Mouse (Mus musculus): ENCODE data around the gene Lsm4. TPM values are rescaled to one million over a fixed set of nuclear protein-coding genes. Genes with fewer than 3 reads are reported as not detected.

Lsm4 gene
- polyA plus RNA-seq, 1 experiment from 2014 or later, result 256 TPM

- H3K27me3 ChIP-seq, result peaks cover 35% of the 10 kb centered on the region
- no peaks in the 10 kb centered on the region for H3K36me3 ChIP-seq
- H3K9me3 ChIP-seq (replicated peaks), result no peaks in the 10 kb centered on the region
- no peak overlapping the region for H3K4me2 ChIP-seq
- no peaks in the 10 kb centered on the region for H3K4me1 ChIP-seq (replicated peaks)
- H3K4me3 ChIP-seq, result no peak overlapping the region
- WGBS, result 78% methylated on average over 40 of the region's 40 CpGs
- no peak for ATAC-seq (replicated peaks; ENCODE audit: insufficient number of reproducible peaks, insufficient read depth, low FRiP score, low read depth)
- H3K9ac ChIP-seq, result no peak overlapping the region
- no peak overlapping the region for H3K27ac ChIP-seq
Observed at GRCm38 (mm10) chr8:70716521-70717400, 43.7 kb downstream of the Lsm4 start.

- Histone ChIP-seq H3K36me3 (no peaks in the 10 kb centered on the region), H3K4me3 (no peak within 1 kb of the TSS), H3K27me3 (peaks cover 35% of the 10 kb centered on the region), H3K4me2 (no peak within 1 kb of the TSS), H3K27ac (no peak within 1 kb of the TSS), H3K9me3 (replicated peaks) (no peaks in the 10 kb centered on the region), H3K4me1 (replicated peaks) (no peaks in the 10 kb centered on the region), H3K9ac (no peak within 1 kb of the TSS)
- WGBS, result 3% methylated on average over 19 of the region's 19 CpGs
- ATAC-seq (replicated peaks; ENCODE audit: insufficient number of reproducible peaks, insufficient read depth, low FRiP score, low read depth), result no peak
Observed at GRCm38 (mm10) chr8:70718297-70718696, 45.2 kb downstream of the Lsm4 start, which contains the start of gene Gm3336. TSS of gene Gm3336 (plus strand) at chr8:70718543.

- WGBS, result 50% methylated on average over 9 of the region's 9 CpGs
- ATAC-seq (replicated peaks; ENCODE audit: insufficient number of reproducible peaks, insufficient read depth, low FRiP score, low read depth), result no peak
- Histone ChIP-seq H3K4me3 (no peak overlapping the region), H3K27ac (no peak overlapping the region), H3K36me3 (no peaks in the 10 kb centered on the region), H3K4me1 (replicated peaks) (no peaks in the 10 kb centered on the region), H3K9ac (no peak overlapping the region), H3K4me2 (no peak overlapping the region), H3K27me3 (peaks cover 36% of the 10 kb centered on the region), H3K9me3 (replicated peaks) (no peaks in the 10 kb centered on the region)
Observed at GRCm38 (mm10) chr8:70719796-70720270, 46.8 kb downstream of the Lsm4 start.

- Histone ChIP-seq H3K9ac (no peak overlapping the region), H3K4me3 (no peak overlapping the region), H3K27me3 (peaks cover 40% of the 10 kb centered on the region), H3K36me3 (no peaks in the 10 kb centered on the region), H3K27ac (no peak overlapping the region), H3K4me2 (no peak overlapping the region), H3K4me1 (replicated peaks) (no peaks in the 10 kb centered on the region), H3K9me3 (replicated peaks) (no peaks in the 10 kb centered on the region)
- no peak for ATAC-seq (replicated peaks; ENCODE audit: insufficient number of reproducible peaks, insufficient read depth, low FRiP score, low read depth)
- 2% methylated on average over 3 of the region's 3 CpGs for WGBS
Observed at GRCm38 (mm10) chr8:70720739-70721138, 47.7 kb downstream of the Lsm4 start.

GRCm38 (mm10) chr8:70721601-70722000 lies 48.6 kb downstream of the Lsm4 start:
- Histone ChIP-seq H3K27ac (no peak overlapping the region), H3K36me3 (no peaks in the 10 kb centered on the region), H3K4me1 (replicated peaks) (no peaks in the 10 kb centered on the region), H3K4me3 (no peak overlapping the region), H3K9me3 (replicated peaks) (no peaks in the 10 kb centered on the region), H3K4me2 (no peak overlapping the region), H3K27me3 (peaks cover 46% of the 10 kb centered on the region), H3K9ac (no peak overlapping the region)
- 77% methylated on average over 8 of the region's 8 CpGs for WGBS
- no peak for ATAC-seq (replicated peaks; ENCODE audit: insufficient number of reproducible peaks, insufficient read depth, low FRiP score, low read depth)

GRCm38 (mm10) chr8:70723486-70724210 lies 50.6 kb downstream of the Lsm4 start, which contains the start of gene Pde4c:
TSS of gene Pde4c (plus strand) at chr8:70723720.
- H3K4me3 ChIP-seq, result no peak within 1 kb of the TSS
- H3K4me1 ChIP-seq (replicated peaks), result no peaks in the 10 kb centered on the region
- WGBS, result 47% methylated on average over 7 of the region's 7 CpGs
- H3K4me2 ChIP-seq, result no peak within 1 kb of the TSS
- no peak within 1 kb of the TSS for H3K27ac ChIP-seq
- no peak for ATAC-seq (replicated peaks; ENCODE audit: insufficient number of reproducible peaks, insufficient read depth, low FRiP score, low read depth)
- H3K9ac ChIP-seq, result no peak within 1 kb of the TSS
- H3K27me3 ChIP-seq, result peaks cover 45% of the 10 kb centered on the region
- no peaks in the 10 kb centered on the region for H3K9me3 ChIP-seq (replicated peaks)
- no peaks in the 10 kb centered on the region for H3K36me3 ChIP-seq

GRCm38 (mm10) chr8:70724216-70724615 lies 51.2 kb downstream of the Lsm4 start:
- no peak overlapping the region for H3K4me2 ChIP-seq
- H3K27ac ChIP-seq, result no peak overlapping the region
- no peaks in the 10 kb centered on the region for H3K9me3 ChIP-seq (replicated peaks)
- peaks cover 51% of the 10 kb centered on the region for H3K27me3 ChIP-seq
- no peaks in the 10 kb centered on the region for H3K36me3 ChIP-seq
- 73% methylated on average over 12 of the region's 12 CpGs for WGBS
- no peak overlapping the region for H3K4me3 ChIP-seq
- H3K9ac ChIP-seq, result no peak overlapping the region
- no peaks in the 10 kb centered on the region for H3K4me1 ChIP-seq (replicated peaks)
- no peak for ATAC-seq (replicated peaks; ENCODE audit: insufficient number of reproducible peaks, insufficient read depth, low FRiP score, low read depth)

GRCm38 (mm10) chr8:70725792-70726447 lies 52.9 kb downstream of the Lsm4 start:
- 21% methylated on average over 14 of the region's 14 CpGs for WGBS

GRCm38 (mm10) chr8:70726721-70727120 lies 53.7 kb downstream of the Lsm4 start:
- no peaks in the 10 kb centered on the region for H3K9me3 ChIP-seq (replicated peaks)
- no peaks in the 10 kb centered on the region for H3K36me3 ChIP-seq
- peaks cover 59% of the 10 kb centered on the region for H3K27me3 ChIP-seq
- H3K27ac ChIP-seq, result no peak overlapping the region
- H3K4me3 ChIP-seq, result no peak overlapping the region
- no peak overlapping the region for H3K4me2 ChIP-seq
- H3K9ac ChIP-seq, result no peak overlapping the region
- whole genome bisulfite sequencing, result 41% methylated on average over 11 of the region's 11 CpGs
- peaks cover 6% of the 10 kb centered on the region for H3K4me1 ChIP-seq (replicated peaks)
- ATAC-seq (replicated peaks; ENCODE audit: insufficient number of reproducible peaks, insufficient read depth, low FRiP score, low read depth), result no peak

More at GRCm38 (mm10) chr8:70725792-70726447, 52.9 kb downstream of the Lsm4 start:
- H3K4me3 ChIP-seq, result no peak overlapping the region
- H3K36me3 ChIP-seq, result no peaks in the 10 kb centered on the region
- H3K9me3 ChIP-seq (replicated peaks), result no peaks in the 10 kb centered on the region
- H3K4me2 ChIP-seq, result no peak overlapping the region
- H3K9ac ChIP-seq, result no peak overlapping the region
- H3K27ac ChIP-seq, result no peak overlapping the region
- peaks cover 6% of the 10 kb centered on the region for H3K4me1 ChIP-seq (replicated peaks)
- peaks cover 57% of the 10 kb centered on the region for H3K27me3 ChIP-seq
- ATAC-seq (replicated peaks; ENCODE audit: insufficient number of reproducible peaks, insufficient read depth, low FRiP score, low read depth), result no peak

Measured in heart, embryonic 15.5 days (tissue).